Mouse (Mus musculus) left cerebral cortex, postnatal 14 days (tissue): Measurements from ENCODE around the gene Hist1h1c. TPM values are rescaled to one million over a fixed set of nuclear protein-coding genes. Genes with fewer than 3 reads are reported as not detected.
"Not testable (repeated sequence)": the region's sequence is repeated elsewhere in the genome, so short reads cannot be mapped to it uniquely, and the experiment has no call there.

Experiments used
- DNase-seq, 2 experiments: peaks; one replicate each; pipeline ENCODE4 v3.0.0; 2021 to 2022; ENCODE audit warnings: low spot score in 2 of 2, mixed read lengths in 1 of 2
- intact Hi-C: fragments of 180-260 bp; cut with DNase I; formaldehyde crosslinking; loops from one replicate; pipeline ENCODE4 v1.15.1; 2025
- total RNA-seq, 2 experiments: library from RNA; stranded (reverse); gene quantifications; 2 replicates each; pipeline ENCODE4 v1.2.3; 2021

Hist1h1c gene
- total RNA-seq, 2 experiments from 2014 or later, result 55.8 to 75.9 TPM

GRCm38 (mm10) chr13:23753314-23754078, 14.9 kb downstream of the Hist1h1c start:
- intact Hi-C loops, result no loop called here
- DNase-seq, result no peak

- DNase-seq, result no peak
- intact Hi-C loops, result no loop called here
Observed at GRCm38 (mm10) chr13:23755000-23755399, 16.4 kb downstream of the Hist1h1c start.

GRCm38 (mm10) chr13:23756790-23757189, 18.2 kb downstream of the Hist1h1c start, which contains the start of gene Hist1h4b:
Gene Hist1h4b (plus strand): TSS chr13:23757013.
- peak; percentile 90 for DNase-seq
- intact Hi-C loops, result no loop called here

GRCm38 (mm10) chr13:23757211-23757773, 18.7 kb downstream of the Hist1h1c start:
- no peak for DNase-seq

GRCm38 (mm10) chr13:23757921-23758320, 19.3 kb downstream of the Hist1h1c start:
- intact Hi-C loops, result no loop called here
- no peak for DNase-seq

More at GRCm38 (mm10) chr13:23757211-23757773, 18.7 kb downstream of the Hist1h1c start:
- intact Hi-C loops, result no loop called here

GRCm38 (mm10) chr13:23759251-23759771, 20.7 kb downstream of the Hist1h1c start:
- no peak for DNase-seq
- intact Hi-C loops, result no loop called here

GRCm38 (mm10) chr13:23759916-23760239, 21.3 kb downstream of the Hist1h1c start:
- intact Hi-C loops, result no loop called here
- no peak for DNase-seq

GRCm38 (mm10) chr13:23760240-23760971, 21.8 kb downstream of the Hist1h1c start:
- intact Hi-C loops, result no loop called here
- peak in 1 of 2 experiments; percentile 48 for DNase-seq

- intact Hi-C loops, result no loop called here
- DNase-seq, result peak; percentile 99
Observed at GRCm38 (mm10) chr13:23760972-23761864, 22.6 kb downstream of the Hist1h1c start, which contains the start of gene Hist1h4a. Gene Hist1h4a (minus strand): TSS chr13:23761230.

- intact Hi-C loops, result not testable (repeated sequence)
- peak; percentile 60 to 91 for DNase-seq
Observed at GRCm38 (mm10) chr13:23761871-23762821, 23.5 kb downstream of the Hist1h1c start, which contains the start of gene Hist1h3a. Gene Hist1h3a (minus strand): TSS chr13:23762386.

GRCm38 (mm10) chr13:23763242-23763585, 24.6 kb downstream of the Hist1h1c start:
- no peak for DNase-seq
- intact Hi-C loops, result no loop called here

GRCm38 (mm10) chr13:23763586-23764323, 25.1 kb downstream of the Hist1h1c start, which contains the start of gene Hist1h1a:
Gene Hist1h1a (plus strand): TSS chr13:23763666.
- intact Hi-C loops, result no loop called here
- peak; percentile 85 to 88 for DNase-seq

GRCm38 (mm10) chr13:23764324-23765171, 25.9 kb downstream of the Hist1h1c start:
- no peak for DNase-seq
- intact Hi-C loops, result no loop called here

GRCm38 (mm10) chr13:23765172-23765513, 26.5 kb downstream of the Hist1h1c start:
- no peak for DNase-seq
- intact Hi-C loops, result no loop called here

- intact Hi-C loops, result no loop called here
- no peak for DNase-seq
Observed at GRCm38 (mm10) chr13:23766772-23767171, 28.2 kb downstream of the Hist1h1c start.

- no peak for DNase-seq
- intact Hi-C loops, result no loop called here
Observed at GRCm38 (mm10) chr13:23768834-23769397, 30.3 kb downstream of the Hist1h1c start.
